Mouse (Mus musculus) neutrophil, adult 5-6 weeks (primary cell): ENCODE results near the gene Egflam. TPM values are rescaled to one million over a fixed set of nuclear protein-coding genes. Genes with fewer than 3 reads are reported as not detected.

Experiments used
- ATAC-seq: fragments of 151-379, 151-347 bp; 2 replicates; pipeline ENCODE4 v1.8.0; 2017; ENCODE audit warnings: mild to moderate bottlenecking, moderate TSS enrichment; ENCODE audit not compliant: insufficient number of reproducible peaks, poor library complexity, low FRiP score, severe bottlenecking; ENCODE audit errors: extremely low read depth
- total RNA-seq: library from RNA; stranded (forward); fragments of 200-1000 nt; gene quantifications from 2 replicates; pipeline ENCODE4 v1.2.3, GENCODE M21; 2017

Egflam gene
- total RNA-seq, result 0.12 TPM in 1 of 2 replicates, not detected in the other

- no peak for ATAC-seq
Observed at GRCm38 (mm10) chr15:7397818-7398608, at the start of gene Egflam. Gene Egflam, minus strand, starts transcription at chr15:7398395.

- no peak for ATAC-seq
Observed at GRCm38 (mm10) chr15:7443396-7444315, 45.5 kb upstream of the Egflam start.

GRCm38 (mm10) chr15:7442148-7443100 is 44.2 kb upstream of the Egflam start:
- no peak for ATAC-seq

- no peak for ATAC-seq
Observed at GRCm38 (mm10) chr15:7424282-7424681, 26.1 kb upstream of the Egflam start.

- no peak for ATAC-seq
Observed at GRCm38 (mm10) chr15:7404521-7404920, 6.3 kb upstream of the Egflam start.

GRCm38 (mm10) chr15:7398609-7399540 is 680 bp upstream of the Egflam start:
- ATAC-seq, result no peak

- ATAC-seq, result no peak
Observed at GRCm38 (mm10) chr15:7397446-7397817, 763 bp downstream of the Egflam start.

- ATAC-seq, result no peak
Observed at GRCm38 (mm10) chr15:7383349-7383748, 14.8 kb downstream of the Egflam start.

- no peak for ATAC-seq
Observed at GRCm38 (mm10) chr15:7382457-7382856, 15.7 kb downstream of the Egflam start.

GRCm38 (mm10) chr15:7352635-7353051 is 45.6 kb downstream of the Egflam start:
- ATAC-seq, result no peak

- ATAC-seq, result no peak
Observed at GRCm38 (mm10) chr15:7340703-7341309, 57.4 kb downstream of the Egflam start.

- ATAC-seq, result no peak
Observed at GRCm38 (mm10) chr15:7334517-7335298, 63.5 kb downstream of the Egflam start.

GRCm38 (mm10) chr15:7332875-7333274 is 65.3 kb downstream of the Egflam start:
- no peak for ATAC-seq

- no peak for ATAC-seq
Observed at GRCm38 (mm10) chr15:7322599-7323311, 75.4 kb downstream of the Egflam start.

GRCm38 (mm10) chr15:7320901-7321300 is 77.3 kb downstream of the Egflam start:
- no peak for ATAC-seq

GRCm38 (mm10) chr15:7315539-7315938 is 82.7 kb downstream of the Egflam start:
- ATAC-seq, result no peak
